Mouse (Mus musculus) hematopoietic stem cell, adult 5-6 weeks (primary cell): Measurements from ENCODE around the gene H2-Q10. TPM values are rescaled to one million over a fixed set of nuclear protein-coding genes. Genes with fewer than 3 reads are reported as not detected.
"Not testable (repeated sequence)": the region's sequence is repeated elsewhere in the genome, so short reads cannot be mapped to it uniquely, and the experiment has no call there.

Experiments
- ATAC-seq, 2 experiments: fragments of 125-278 bp in 1 of 2; replicated peaks in 1 of 2; 2 replicates each; pipeline ENCODE4 v1.8.0; 2016 to 2017; ENCODE audit warnings: inconsistent platforms in 2 of 2, mild to moderate bottlenecking in 2 of 2, moderate number of reproducible peaks in 2 of 2, low read depth in 1 of 2, moderate TSS enrichment in 1 of 2; ENCODE audit not compliant: low FRiP score in 2 of 2, poor library complexity in 2 of 2, severe bottlenecking in 2 of 2, insufficient read depth in 1 of 2, low TSS enrichment in 1 of 2
- total RNA-seq: library from RNA; stranded (forward); fragments of 172-1452, 232-1000 nt; gene quantifications from 2 replicates; pipeline ENCODE4 v1.2.3, GENCODE M21; 2017

H2-Q10 gene
- total RNA-seq, 1 experiment from 2014 or later = 0.25 TPM

- no peak for ATAC-seq
Measured at GRCm38 (mm10) chr17:35505776-35506175, 35.9 kb downstream of the H2-Q10 start, which contains the start of gene Pou5f1. Gene Pou5f1 (plus strand): TSS chr17:35506018.

GRCm38 (mm10) chr17:35506881-35507280, 37.0 kb downstream of the H2-Q10 start:
- no peak for ATAC-seq

DNA sequence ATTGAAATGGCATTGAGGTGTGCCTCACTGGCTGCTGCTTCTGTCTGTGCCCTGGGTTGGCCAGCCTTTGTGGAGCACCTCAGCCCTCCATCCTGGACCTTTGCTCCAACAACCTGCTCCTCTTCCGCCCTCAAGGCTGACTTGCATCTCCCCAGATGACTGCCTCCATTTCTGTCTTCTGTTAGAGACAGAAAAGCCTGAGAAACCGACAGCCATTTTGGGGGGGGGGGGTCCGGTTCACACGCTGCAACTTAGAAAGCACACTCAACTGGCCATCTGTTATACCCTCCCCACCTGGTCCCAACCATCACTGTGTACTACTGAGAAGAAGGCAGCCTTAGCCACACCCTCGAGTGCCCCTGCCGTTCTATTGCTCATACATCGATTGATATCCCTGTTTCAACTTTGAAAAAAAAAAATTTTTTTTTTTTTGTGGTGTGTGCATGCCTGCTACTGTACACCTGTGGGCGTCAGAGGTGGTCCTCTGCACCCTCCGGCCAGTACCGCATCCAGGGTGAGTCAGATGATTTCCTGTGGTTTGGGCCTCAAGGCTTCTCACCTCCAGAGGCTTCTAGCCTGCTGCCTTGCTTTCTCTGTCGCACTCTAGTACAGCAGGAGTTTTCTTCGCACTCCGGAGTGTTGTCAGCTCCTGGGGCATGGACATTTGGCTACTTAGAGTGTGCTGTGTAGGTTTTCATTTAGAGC, 37.8 kb downstream of the H2-Q10 start:
- ATAC-seq = 0 out of 4 replicates have a peak, but pooled peaks of 1 of the 2 experiments have one; percentile 37

DNA sequence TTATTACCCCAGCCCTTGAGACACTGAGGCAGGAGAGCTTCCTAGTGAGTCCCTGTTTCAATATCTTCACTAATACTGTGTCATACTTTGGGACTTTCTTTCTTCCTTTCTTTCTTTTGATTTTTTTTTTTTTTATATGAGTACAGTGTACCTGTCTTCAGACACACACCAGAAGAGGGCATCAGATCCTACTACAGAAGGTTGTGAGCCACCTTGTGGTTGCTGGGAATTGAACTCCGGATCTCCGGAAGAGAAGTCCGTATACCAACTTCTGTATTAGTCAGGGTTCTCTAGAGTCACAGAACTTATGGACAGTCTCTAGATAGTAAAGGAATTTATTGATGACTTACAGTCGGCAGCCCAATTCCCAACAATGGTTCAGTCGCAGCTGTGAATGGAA, 38.4 kb downstream of the H2-Q10 start:
- not testable (repeated sequence) for ATAC-seq

DNA sequence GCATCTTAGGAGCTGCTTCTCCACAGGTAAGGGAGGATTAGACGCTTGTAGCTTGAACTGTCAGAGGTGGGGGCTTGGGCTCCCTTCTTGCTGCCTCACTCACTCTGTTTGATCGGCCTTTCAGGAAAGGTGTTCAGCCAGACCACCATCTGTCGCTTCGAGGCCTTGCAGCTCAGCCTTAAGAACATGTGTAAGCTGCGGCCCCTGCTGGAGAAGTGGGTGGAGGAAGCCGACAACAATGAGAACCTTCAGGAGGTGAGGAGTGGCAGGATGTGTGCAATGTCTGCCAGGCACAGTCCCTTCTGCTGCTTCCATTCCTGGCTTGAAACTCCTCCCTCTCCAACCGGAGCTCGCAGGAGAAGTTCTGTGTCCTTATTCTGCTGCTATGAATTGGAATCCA, 39.4 kb downstream of the H2-Q10 start:
- ATAC-seq = peak; percentile 66 to 73; a peak in 3 of 4 replicates

DNA sequence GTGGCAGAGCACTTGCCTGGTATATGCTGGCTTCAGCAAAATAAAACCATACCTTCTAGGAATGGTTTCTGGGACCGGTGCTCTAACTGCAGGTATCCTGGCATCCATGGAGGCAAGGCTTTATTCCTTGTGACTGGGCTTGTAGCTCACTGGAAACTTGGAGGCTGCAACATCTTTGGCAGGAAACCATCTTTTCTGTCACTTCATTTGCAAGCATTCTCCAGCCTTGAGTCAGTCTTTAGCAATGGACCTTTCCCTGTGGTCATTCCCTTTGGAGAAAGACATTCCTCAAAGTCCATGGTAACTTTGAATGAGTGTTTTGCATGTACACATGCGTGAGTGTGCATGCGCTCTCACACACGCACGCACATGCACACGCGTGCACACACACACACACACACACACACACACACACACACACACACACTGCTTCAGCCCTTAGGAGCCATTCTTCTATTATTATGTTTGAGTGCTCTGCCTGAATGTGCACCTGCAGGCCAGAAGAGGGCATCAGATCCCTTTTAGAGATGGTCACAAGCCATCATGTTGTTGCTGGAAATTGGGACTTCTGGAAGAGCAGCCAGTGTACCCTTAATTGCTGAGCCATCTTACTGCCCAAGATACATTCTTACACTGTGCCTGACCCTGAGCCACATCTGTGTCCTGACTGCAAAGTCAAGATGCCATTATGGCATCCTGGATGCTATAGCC, 43.2 kb downstream of the H2-Q10 start:
- no peak for ATAC-seq

DNA sequence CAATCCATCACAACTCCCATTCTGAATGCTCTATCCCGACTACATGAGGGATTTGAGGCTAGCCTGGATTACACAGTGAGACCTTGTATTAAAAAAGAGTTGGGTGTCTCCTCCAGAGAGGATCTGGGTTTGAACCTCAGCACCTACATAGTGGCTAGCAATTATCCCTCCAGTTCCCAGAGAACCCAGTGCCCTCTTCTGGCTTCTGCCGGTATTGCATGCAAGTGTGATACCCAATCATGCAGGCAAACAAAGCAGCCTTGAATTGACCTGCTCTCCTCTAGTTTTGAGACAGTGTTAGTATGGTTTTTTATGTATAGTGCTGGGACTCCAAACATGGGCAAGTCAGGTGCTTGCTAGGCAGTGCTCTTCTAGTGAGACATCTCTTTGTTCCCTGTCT, 44.0 kb downstream of the H2-Q10 start:
- no peak for ATAC-seq

DNA sequence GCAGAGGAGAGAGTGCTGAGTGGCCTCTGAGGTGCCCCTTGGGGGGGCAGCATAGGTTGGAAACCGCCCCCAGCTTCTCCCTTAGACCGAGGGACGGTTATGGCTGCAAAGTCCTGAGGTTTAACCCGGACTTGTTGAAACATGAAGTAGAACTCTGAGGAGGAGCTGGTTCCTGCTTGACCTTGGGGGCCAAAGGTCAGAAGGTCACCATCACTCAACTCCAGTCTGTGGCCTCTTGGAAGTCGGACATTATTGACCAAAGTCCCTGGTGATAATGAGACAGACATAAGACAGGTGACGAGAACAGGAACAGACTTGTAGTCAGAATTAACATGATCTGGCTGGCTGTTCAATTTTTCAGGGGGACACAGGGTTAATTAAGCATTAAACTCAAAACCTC, 44.9 kb downstream of the H2-Q10 start:
- ATAC-seq = no peak

GRCm38 (mm10) chr17:35515911-35516640, 46.2 kb downstream of the H2-Q10 start:
- no peak; a peak in 1 of 4 replicates for ATAC-seq

- ATAC-seq = peak; percentile 95
Measured at GRCm38 (mm10) chr17:35516652-35517500, 47.0 kb downstream of the H2-Q10 start, which contains the start of the genes Tcf19 and Cchcr1. Gene Tcf19 (minus strand): TSS chr17:35516824. Gene Cchcr1 (plus strand): TSS chr17:35517100.

GRCm38 (mm10) chr17:35517526-35517925, 47.6 kb downstream of the H2-Q10 start:
- ATAC-seq = no peak

Other genes starting within 250 kb of the H2-Q10 start
- gene Gm16181, start 249.3 kb upstream of the H2-Q10 start, total RNA-seq = 3.1 TPM in 1 of 2 replicates, not detected in the other
- 3.8 and 5.2 TPM in 2 replicates for gene Atp6v1g2, start 236.4 kb upstream of the H2-Q10 start, total RNA-seq
- 4.3 and 15.9 TPM in 2 replicates for gene Nfkbil1, start 234.3 kb upstream of the H2-Q10 start, total RNA-seq
- gene Ddx39b, start 228.3 kb upstream of the H2-Q10 start, total RNA-seq = 207 and 226 TPM in 2 replicates
- 627 and 791 TPM in 2 replicates for gene H2-D1, start 207.4 kb upstream of the H2-Q10 start, total RNA-seq
- 0.25 TPM in 1 of 2 replicates, not detected in the other for gene H2-Q1, start 149.7 kb upstream of the H2-Q10 start, total RNA-seq
- gene H2-Q2, start 127.8 kb upstream of the H2-Q10 start, total RNA-seq = not detected in 2 replicates
- 110 and 133 TPM in 2 replicates for gene H2-Q4, start 90.5 kb upstream of the H2-Q10 start, total RNA-seq
- 200 and 221 TPM in 2 replicates for gene H2-Q6, start 45.2 kb upstream of the H2-Q10 start, total RNA-seq
- gene H2-Q7, start 30.9 kb upstream of the H2-Q10 start, total RNA-seq = 156 and 169 TPM in 2 replicates
- 0.31 and 0.45 TPM in 2 replicates for gene Pou5f1, start 35.9 kb downstream of the H2-Q10 start, total RNA-seq
- gene Tcf19, start 46.7 kb downstream of the H2-Q10 start, total RNA-seq = 8.0 and 13.1 TPM in 2 replicates
- 9.4 and 14.5 TPM in 2 replicates for gene Cchcr1, start 47.0 kb downstream of the H2-Q10 start, total RNA-seq
- not detected in 2 replicates for gene Psors1c2, start 63.1 kb downstream of the H2-Q10 start, total RNA-seq
- not detected in 2 replicates for gene Cdsn, start 82.0 kb downstream of the H2-Q10 start, total RNA-seq
- gene 2300002M23Rik, start 97.4 kb downstream of the H2-Q10 start, total RNA-seq = not detected in 2 replicates
- not detected in 2 replicates for gene Sfta2, start 131.5 kb downstream of the H2-Q10 start, total RNA-seq
- gene Gm9573, start 156.5 kb downstream of the H2-Q10 start, total RNA-seq = not detected in 2 replicates
- not detected in 2 replicates for gene Mucl3, start 173.6 kb downstream of the H2-Q10 start, total RNA-seq
- 11.3 and 12.6 TPM in 2 replicates for gene Vars2, start 197.5 kb downstream of the H2-Q10 start, total RNA-seq
- gene Gtf2h4, start 203.7 kb downstream of the H2-Q10 start, total RNA-seq = 14.1 and 17.3 TPM in 2 replicates
- 0.75 TPM in 1 of 2 replicates, not detected in the other for gene Ddr1, start 234.5 kb downstream of the H2-Q10 start, total RNA-seq